Mouse (Mus musculus): ENCODE results near the gene Defb23.

DNA sequence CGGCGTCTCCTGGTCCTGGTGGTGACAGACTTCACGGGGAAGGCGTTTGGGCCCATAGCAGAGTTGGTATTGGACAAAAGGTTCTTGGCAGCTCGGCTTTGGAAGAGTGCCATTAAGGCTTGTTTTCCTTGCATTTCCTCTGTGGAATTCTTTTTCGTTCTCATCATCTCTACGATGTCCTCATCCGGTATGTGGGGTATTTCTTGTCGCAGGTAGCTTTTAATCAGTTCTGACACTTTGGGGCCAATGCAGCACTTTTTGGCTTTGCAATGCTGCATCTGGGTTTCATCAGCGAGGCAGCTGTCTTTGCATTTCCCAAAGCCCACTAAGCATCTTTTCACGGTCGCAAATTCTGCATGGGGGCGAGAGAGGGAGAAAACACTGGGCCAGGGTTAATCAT, 5.2 kb downstream of the Defb23 start:
- TF ChIP-seq POLR2A (IDR thresholded peaks at IDR 0.05; ENCODE audit: borderline replicate concordance, insufficient read depth, low read length) (no peak), CTCF (IDR thresholded peaks at IDR 0.05; ENCODE audit: borderline replicate concordance, insufficient read depth, low read depth, low read length) (no peak)

Measured in cerebellum, adult 2 months (tissue).